Mouse (Mus musculus) MEL (cell line): ENCODE measurements at regions not wholly inside any gene's neighbourhood (a gene's known extent, or its start where the extent isn't known, plus 50 kb on each side); places are given as distances from the start of the nearest gene placed in this dataset.

Experiments used
- DNase-seq: peaks from one replicate; pipeline ENCODE4 v3.0.0; 2011; ENCODE audit warnings: low read depth, low spot score
- H3K27ac ChIP-seq: 2 replicates; pipeline ENCODE4 v1.5.1; 2012; ENCODE audit warnings: low read depth, mild to moderate bottlenecking, control low read depth, low read length, moderate library complexity; ENCODE audit not compliant: control insufficient read depth
- H3K27me3 ChIP-seq, 2 experiments: fragments of 150-350 bp in 1 of 2; sonication (generic) in 1 of 2; 2 replicates each; pipeline ENCODE4 v1.6.1; 2012; ENCODE audit warnings: low read length in 2 of 2, mild to moderate bottlenecking in 2 of 2, improper control_type of control experiment in 1 of 2, moderate library complexity in 1 of 2; ENCODE audit not compliant: insufficient read depth in 2 of 2, control insufficient read depth in 1 of 2
- H3K36me3 ChIP-seq, 2 experiments: 2 replicates each; pipeline ENCODE4 v1.6.1; 2012 to 2014; ENCODE audit warnings: low read length in 2 of 2, improper control_type of control experiment in 1 of 2, inconsistent platforms in 1 of 2, mild to moderate bottlenecking in 1 of 2; ENCODE audit not compliant: insufficient read depth in 2 of 2, control insufficient read depth in 1 of 2
- H3K4me1 ChIP-seq, 2 experiments: fragments of 150-350 bp in 1 of 2; sonication (generic) in 1 of 2; 2 replicates each; pipeline ENCODE4 v1.6.1; 2012; ENCODE audit warnings: low read length in 2 of 2, improper control_type of control experiment in 1 of 2, mild to moderate bottlenecking in 1 of 2; ENCODE audit not compliant: insufficient read depth in 2 of 2, control insufficient read depth in 1 of 2
- H3K4me3 ChIP-seq, 2 experiments: fragments of 150-350 bp in 1 of 2; sonication (generic) in 1 of 2; 2 replicates each; pipeline ENCODE4 v1.5.1; 2012; ENCODE audit warnings: low read depth in 2 of 2, low read length in 2 of 2, mild to moderate bottlenecking in 2 of 2, moderate library complexity in 2 of 2, control low read depth in 1 of 2, improper control_type of control experiment in 1 of 2; ENCODE audit not compliant: control insufficient read depth in 1 of 2, insufficient read depth in 1 of 2
- H3K79me2 ChIP-seq: 2 replicates; pipeline ENCODE4 v1.6.1; 2012; ENCODE audit warnings: mild to moderate bottlenecking, low read length, moderate library complexity; ENCODE audit not compliant: control insufficient read depth, poor library complexity, insufficient read depth
- H3K9ac ChIP-seq: 2 replicates; pipeline ENCODE4 v1.6.1; 2012; ENCODE audit warnings: low read depth, mild to moderate bottlenecking, control low read depth, low read length, moderate library complexity; ENCODE audit not compliant: control insufficient read depth, poor library complexity, severe bottlenecking
- H3K9me3 ChIP-seq: fragments of 150-350 bp; sonication (generic); replicated peaks from 2 replicates; pipeline ENCODE4 v1.6.1; 2012; ENCODE audit warnings: mild to moderate bottlenecking, low read length, improper control_type of control experiment, moderate library complexity; ENCODE audit not compliant: insufficient read depth
- BHLHE40 ChIP-seq: IDR thresholded peaks from 2 replicates; pipeline ENCODE4 v1.6.1; 2012; ENCODE audit warnings: low read depth, mild to moderate bottlenecking, inconsistent platforms, low read length, improper control_type of control experiment, borderline replicate concordance
- CTCF ChIP-seq, 3 experiments: IDR thresholded peaks in 2 of 3; conservative IDR thresholded peaks in 1 of 3; 2 replicates each; pipeline ENCODE4 v1.5.1; 2011 to 2012; ENCODE audit warnings: low read length in 3 of 3, low read depth in 2 of 3, mild to moderate bottlenecking in 2 of 3, improper control_type of control experiment in 1 of 3, inconsistent platforms in 1 of 3, mixed read lengths in 1 of 3, moderate library complexity in 1 of 3; ENCODE audit not compliant: control insufficient read depth in 1 of 3, insufficient read depth in 1 of 3, poor library complexity in 1 of 3, severe bottlenecking in 1 of 3
- E2F4 ChIP-seq: IDR thresholded peaks from 2 replicates; pipeline ENCODE4 v1.6.1; 2011; ENCODE audit warnings: low read depth, low read length, improper control_type of control experiment, borderline replicate concordance
- ELF1 ChIP-seq: IDR thresholded peaks from 2 replicates; pipeline ENCODE4 v1.6.1; 2014; ENCODE audit warnings: low read depth, mild to moderate bottlenecking, inconsistent platforms, low read length, improper control_type of control experiment, moderate library complexity
- EP300 ChIP-seq, 2 experiments: IDR thresholded peaks; 2 replicates each; pipeline ENCODE4 v1.6.1; 2011; ENCODE audit warnings: improper control_type of control experiment in 2 of 2, low read length in 2 of 2, low read depth in 1 of 2, mild to moderate bottlenecking in 1 of 2
- GABPA ChIP-seq: IDR thresholded peaks from 2 replicates; pipeline ENCODE4 v1.6.1; 2012; ENCODE audit warnings: low read depth, mild to moderate bottlenecking, inconsistent platforms, low read length, improper control_type of control experiment, moderate library complexity
- GATA1 ChIP-seq: IDR thresholded peaks from 2 replicates; pipeline ENCODE4 v1.6.1; 2011; ENCODE audit warnings: low read depth, low read length, improper control_type of control experiment
- HCFC1 ChIP-seq: IDR thresholded peaks from 2 replicates; pipeline ENCODE4 v1.6.1; 2012; ENCODE audit warnings: low read depth, mild to moderate bottlenecking, inconsistent platforms, low read length, improper control_type of control experiment, moderate library complexity
- KAT2A ChIP-seq: conservative IDR thresholded peaks from 2 replicates; pipeline ENCODE4 v1.6.1; 2012; ENCODE audit warnings: low read depth, low read length, improper control_type of control experiment, inconsistent platforms
- MAX ChIP-seq: IDR thresholded peaks from 2 replicates; pipeline ENCODE4 v1.6.1; 2011; ENCODE audit warnings: low read length, improper control_type of control experiment
- MXI1 ChIP-seq: IDR thresholded peaks from 2 replicates; pipeline ENCODE4 v1.6.1; 2011; ENCODE audit warnings: mild to moderate bottlenecking, low read depth, low read length, improper control_type of control experiment
- MYB ChIP-seq: IDR thresholded peaks from 2 replicates; pipeline ENCODE4 v1.6.1; 2011; ENCODE audit warnings: mild to moderate bottlenecking, low read depth, low read length, improper control_type of control experiment
- MYC ChIP-seq: IDR thresholded peaks from 2 replicates; pipeline ENCODE4 v1.6.1; 2011; ENCODE audit warnings: low read depth, mild to moderate bottlenecking, low read length, improper control_type of control experiment, moderate library complexity
- NELFE ChIP-seq: IDR thresholded peaks from 2 replicates; pipeline ENCODE4 v1.6.1; 2011; ENCODE audit warnings: low read depth, low read length, improper control_type of control experiment
- POLR2A ChIP-seq, 2 experiments: IDR thresholded peaks; 2 replicates each; pipeline ENCODE4 v1.6.1; 2011 to 2012; ENCODE audit warnings: low read length in 2 of 2, mild to moderate bottlenecking in 2 of 2, control low read depth in 1 of 2, improper control_type of control experiment in 1 of 2, low read depth in 1 of 2, moderate library complexity in 1 of 2; ENCODE audit not compliant: control insufficient read depth in 1 of 2, insufficient read depth in 1 of 2, poor library complexity in 1 of 2
- POLR2AphosphoS2 ChIP-seq: IDR thresholded peaks from 2 replicates; pipeline ENCODE4 v1.6.1; 2011; ENCODE audit warnings: low read length, improper control_type of control experiment
- POLR2AphosphoS5 ChIP-seq: IDR thresholded peaks from 2 replicates; pipeline ENCODE4 v1.6.1; 2012; ENCODE audit warnings: low read depth, borderline replicate concordance, mild to moderate bottlenecking, inconsistent platforms, low read length, moderate library complexity, mixed read lengths
- RCOR1 ChIP-seq: IDR thresholded peaks from 2 replicates; pipeline ENCODE4 v1.6.1; 2012; ENCODE audit warnings: low read depth, mild to moderate bottlenecking, inconsistent platforms, low read length, improper control_type of control experiment
- SIN3A ChIP-seq: IDR thresholded peaks from 2 replicates; pipeline ENCODE4 v1.6.1; 2012; ENCODE audit warnings: low read length, improper control_type of control experiment, inconsistent platforms
- TAL1 ChIP-seq: IDR thresholded peaks from 2 replicates; pipeline ENCODE4 v1.6.1; 2012; ENCODE audit warnings: mild to moderate bottlenecking, inconsistent platforms, low read length, moderate library complexity, mixed read lengths
- TBP ChIP-seq: IDR thresholded peaks from 2 replicates; pipeline ENCODE4 v1.8.0; 2011; ENCODE audit warnings: low read depth, low read length, improper control_type of control experiment
- TCF12 ChIP-seq: IDR thresholded peaks from 2 replicates; pipeline ENCODE4 v1.6.1; 2014; ENCODE audit warnings: low read depth, mild to moderate bottlenecking, inconsistent platforms, low read length, improper control_type of control experiment, moderate library complexity
- UBTF ChIP-seq: IDR thresholded peaks from 2 replicates; pipeline ENCODE4 v1.6.1; 2012; ENCODE audit warnings: low read depth, mild to moderate bottlenecking, inconsistent platforms, low read length, improper control_type of control experiment, moderate library complexity, borderline replicate concordance; ENCODE audit not compliant: insufficient read depth
- USF1 ChIP-seq: IDR thresholded peaks from 2 replicates; pipeline ENCODE4 v1.6.1; 2014; ENCODE audit warnings: low read depth, mild to moderate bottlenecking, inconsistent platforms, low read length, improper control_type of control experiment, moderate library complexity
- USF2 ChIP-seq, 2 experiments: IDR thresholded peaks; 2 replicates each; pipeline ENCODE4 v1.6.1; 2011 to 2012; ENCODE audit warnings: improper control_type of control experiment in 2 of 2, low read length in 2 of 2, borderline replicate concordance in 1 of 2, inconsistent platforms in 1 of 2, low read depth in 1 of 2, mild to moderate bottlenecking in 1 of 2; ENCODE audit not compliant: insufficient read depth in 1 of 2
- ZC3H11A ChIP-seq: IDR thresholded peaks from 2 replicates; pipeline ENCODE4 v1.6.1; 2012; ENCODE audit warnings: low read depth, mild to moderate bottlenecking, inconsistent platforms, low read length, improper control_type of control experiment
- ZMIZ1 ChIP-seq: IDR thresholded peaks from 2 replicates; pipeline ENCODE4 v1.6.1; 2012; ENCODE audit warnings: low read depth, mild to moderate bottlenecking, inconsistent platforms, low read length, improper control_type of control experiment, moderate library complexity
- ZNF384 ChIP-seq: IDR thresholded peaks from 2 replicates; pipeline ENCODE4 v1.6.1; 2012; ENCODE audit warnings: low read depth, mild to moderate bottlenecking, inconsistent platforms, low read length, improper control_type of control experiment

DNA sequence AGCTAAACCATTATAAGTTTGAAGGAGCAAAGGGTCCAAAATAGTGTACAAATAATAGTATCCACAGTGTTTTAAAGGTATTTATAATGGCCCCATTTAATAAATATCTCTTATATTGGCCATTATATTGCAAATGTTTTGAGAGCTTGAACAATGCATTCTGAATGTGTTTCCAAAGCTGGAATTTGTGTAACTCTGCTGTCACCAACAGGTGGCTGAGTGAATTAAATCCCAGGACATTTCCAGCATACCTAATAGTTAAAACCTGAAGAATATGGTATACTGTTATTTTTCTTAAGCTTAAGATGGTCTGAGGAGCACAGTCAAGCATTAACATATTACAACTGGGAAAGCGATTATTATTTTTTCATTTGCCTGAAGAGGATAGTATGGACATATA lies 592.4 kb downstream of the Mat2b start:
- Histone ChIP-seq H3K79me2 (no peaks in the 10 kb centered on the region), H3K4me1 (no peaks in the 10 kb centered on the region), H3K27me3 (no peaks in the 10 kb centered on the region), H3K9me3 (no peaks in the 10 kb centered on the region), H3K27ac (no peak overlapping the region), H3K9ac (no peak overlapping the region), H3K36me3 (no peaks in the 10 kb centered on the region), H3K4me3 (no peak overlapping the region)
- no peak for DNase-seq
- TF ChIP-seq KAT2A, result no peak
- no peak for TF ChIP-seq EP300 (IDR thresholded peaks at IDR 0.05; ENCODE audit: low read depth in 1 of 2, low read length in 2 of 2)
- no peak for TF ChIP-seq USF2 (IDR thresholded peaks at IDR 0.05; ENCODE audit: borderline replicate concordance in 1 of 2, insufficient read depth in 1 of 2, low read depth in 1 of 2, low read length in 2 of 2)
- no peak for TF ChIP-seq POLR2AphosphoS5
- no peak for TF ChIP-seq GABPA
- TF ChIP-seq POLR2AphosphoS2, result no peak
- TF ChIP-seq MYB, result no peak
- TF ChIP-seq ZC3H11A, result no peak
- TF ChIP-seq MAX, result no peak
- TF ChIP-seq ZNF384, result no peak
- TF ChIP-seq BHLHE40, result no peak
- no peak for TF ChIP-seq E2F4
- TF ChIP-seq CTCF (IDR thresholded peaks at IDR 0.05 in 2 of 3, conservative IDR thresholded peaks at IDR 0.05 in 1 of 3; ENCODE audit: control insufficient read depth in 1 of 3, insufficient read depth in 1 of 3, low read depth in 2 of 3, low read length in 3 of 3, poor library complexity in 1 of 3, severe bottlenecking in 1 of 3), result no peak

DNA sequence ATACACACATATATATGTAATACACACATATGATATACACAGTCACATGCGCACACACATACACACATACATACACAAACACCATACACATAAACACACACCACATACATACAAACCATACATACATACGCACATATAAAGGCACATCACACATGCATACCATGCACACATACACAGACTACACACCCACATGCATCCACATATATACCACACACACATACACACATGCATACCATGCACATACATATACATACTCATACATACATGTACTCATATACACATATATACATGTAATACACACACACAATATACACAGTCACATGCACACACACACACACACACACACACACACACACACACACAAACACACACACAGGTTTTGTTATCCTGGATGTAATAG lies 620.7 kb downstream of the Mat2b start:
- no peaks in the 10 kb centered on the region for H3K79me2 ChIP-seq
- H3K27me3 ChIP-seq, result no peaks in the 10 kb centered on the region
- no peaks in the 10 kb centered on the region for H3K36me3 ChIP-seq
- DNase-seq, result no peak
- H3K9ac ChIP-seq, result no peak overlapping the region
- TF ChIP-seq UBTF, result no peak
- no peak for TF ChIP-seq TBP
- TF ChIP-seq ZMIZ1, result no peak
- TF ChIP-seq USF1, result no peak
- no peak for TF ChIP-seq MYC
- no peak for TF ChIP-seq TCF12
- no peak for TF ChIP-seq HCFC1
- TF ChIP-seq NELFE, result no peak
- no peak for TF ChIP-seq TAL1
- TF ChIP-seq CTCF (IDR thresholded peaks at IDR 0.05 in 2 of 3, conservative IDR thresholded peaks at IDR 0.05 in 1 of 3; ENCODE audit: control insufficient read depth in 1 of 3, insufficient read depth in 1 of 3, low read depth in 2 of 3, low read length in 3 of 3, poor library complexity in 1 of 3, severe bottlenecking in 1 of 3), result no peak
- no peak for TF ChIP-seq SIN3A
- TF ChIP-seq POLR2A (IDR thresholded peaks at IDR 0.05; ENCODE audit: control insufficient read depth in 1 of 2, insufficient read depth in 1 of 2, low read depth in 1 of 2, low read length in 2 of 2, poor library complexity in 1 of 2), result no peak
- no peak for TF ChIP-seq POLR2AphosphoS2
- no peak for TF ChIP-seq EP300 (IDR thresholded peaks at IDR 0.05; ENCODE audit: low read depth in 1 of 2, low read length in 2 of 2)
- no peak for TF ChIP-seq GATA1
- no peak for TF ChIP-seq MXI1
- no peak for TF ChIP-seq ELF1
- TF ChIP-seq RCOR1, result no peak
- no peak for TF ChIP-seq MYB
- H3K9me3 ChIP-seq, result no peaks in the 10 kb centered on the region; the same call in 1 of the 2 replicates
- H3K4me1 ChIP-seq, result no peaks in the 10 kb centered on the region
- no peak overlapping the region for H3K27ac ChIP-seq
- H3K4me3 ChIP-seq, result no peak overlapping the region
